Mouse (Mus musculus) testis, adult 2 months (tissue): ENCODE measurements at regions not wholly inside any gene's neighbourhood (a gene's known extent, or its start where the extent isn't known, plus 50 kb on each side); places are given as distances from the start of the nearest gene placed in this dataset.

Experiments used
- CTCF ChIP-seq: fragments of 200-500 bp; IDR thresholded peaks from 2 replicates; pipeline ENCODE4 v1.5.1; 2012; ENCODE audit warnings: low read depth, mild to moderate bottlenecking, inconsistent platforms, low read length, moderate library complexity; ENCODE audit not compliant: control insufficient read depth, insufficient read depth, insufficient replicate concordance
- POLR2A ChIP-seq: fragments of 200-500 bp; IDR thresholded peaks from 2 replicates; pipeline ENCODE4 v1.6.1; 2012; ENCODE audit warnings: low read depth, mild to moderate bottlenecking, inconsistent platforms, low read length, moderate library complexity; ENCODE audit not compliant: control insufficient read depth

DNA sequence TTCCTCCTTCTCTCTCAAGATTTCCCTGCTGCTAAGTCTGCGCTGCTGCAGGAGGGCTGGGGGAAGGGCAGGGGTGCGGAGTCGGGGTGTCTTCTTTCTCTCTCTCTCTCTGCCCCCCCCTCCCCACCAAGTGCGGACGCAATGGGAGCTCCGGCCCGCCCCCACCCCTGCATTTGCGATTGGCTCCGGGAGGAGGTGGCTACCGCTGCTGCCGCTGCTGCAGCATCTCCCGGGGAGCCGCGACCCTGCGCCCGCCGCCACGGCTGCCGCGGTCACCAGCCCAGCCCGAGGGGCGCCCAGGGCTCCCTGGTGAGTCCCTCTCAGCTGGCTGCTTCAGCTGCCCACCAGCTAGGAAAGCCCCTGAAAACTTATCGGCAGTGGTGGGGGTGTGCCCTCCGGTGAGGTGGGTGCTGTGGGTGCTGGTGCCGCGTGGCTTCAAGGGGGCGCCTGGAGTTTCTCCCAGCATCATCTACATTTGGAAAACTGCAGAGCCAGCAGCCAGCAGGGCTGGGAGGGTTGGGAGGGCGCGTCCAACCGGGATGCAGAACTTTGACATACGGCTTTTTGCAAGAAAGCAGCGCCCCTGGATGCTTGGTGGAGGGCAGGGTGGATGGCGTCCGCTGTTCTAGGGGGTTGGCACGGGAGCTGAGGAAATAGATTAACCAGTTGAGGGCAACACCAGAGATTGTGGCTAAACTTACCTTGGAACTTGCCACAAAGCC lies 51.6 kb upstream of the Gata5 start:
- TF ChIP-seq CTCF (no peak), POLR2A (no peak)
